Mouse (Mus musculus) cerebellum, adult 11 months (tissue): Measurements from ENCODE around the gene H2-Aa.

Experiments used
- DNase-seq: peaks from one replicate; pipeline ENCODE4 v3.0.0; 2022

Gene H2-Aa

DNA sequence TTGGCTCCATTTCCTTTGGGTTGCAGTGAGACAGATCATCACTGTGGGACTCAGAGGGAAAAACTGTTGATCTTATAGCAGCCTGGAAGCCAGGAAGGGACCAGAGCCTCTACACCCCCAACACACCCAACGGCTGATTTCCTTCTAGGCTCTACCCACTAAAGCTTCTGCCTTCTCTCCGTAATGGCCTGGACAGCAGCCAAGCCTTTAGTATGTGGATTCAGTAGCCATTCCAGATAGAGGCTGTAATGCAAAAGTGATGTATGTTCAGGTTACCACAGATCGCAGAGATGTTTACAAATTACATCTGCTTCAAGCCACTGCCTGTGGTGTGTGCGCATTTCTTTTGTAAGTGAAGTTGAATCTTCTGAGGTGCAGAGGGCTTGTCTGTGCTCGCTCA is 27.1 kb downstream of the H2-Aa start:
- no peak for DNase-seq

DNA sequence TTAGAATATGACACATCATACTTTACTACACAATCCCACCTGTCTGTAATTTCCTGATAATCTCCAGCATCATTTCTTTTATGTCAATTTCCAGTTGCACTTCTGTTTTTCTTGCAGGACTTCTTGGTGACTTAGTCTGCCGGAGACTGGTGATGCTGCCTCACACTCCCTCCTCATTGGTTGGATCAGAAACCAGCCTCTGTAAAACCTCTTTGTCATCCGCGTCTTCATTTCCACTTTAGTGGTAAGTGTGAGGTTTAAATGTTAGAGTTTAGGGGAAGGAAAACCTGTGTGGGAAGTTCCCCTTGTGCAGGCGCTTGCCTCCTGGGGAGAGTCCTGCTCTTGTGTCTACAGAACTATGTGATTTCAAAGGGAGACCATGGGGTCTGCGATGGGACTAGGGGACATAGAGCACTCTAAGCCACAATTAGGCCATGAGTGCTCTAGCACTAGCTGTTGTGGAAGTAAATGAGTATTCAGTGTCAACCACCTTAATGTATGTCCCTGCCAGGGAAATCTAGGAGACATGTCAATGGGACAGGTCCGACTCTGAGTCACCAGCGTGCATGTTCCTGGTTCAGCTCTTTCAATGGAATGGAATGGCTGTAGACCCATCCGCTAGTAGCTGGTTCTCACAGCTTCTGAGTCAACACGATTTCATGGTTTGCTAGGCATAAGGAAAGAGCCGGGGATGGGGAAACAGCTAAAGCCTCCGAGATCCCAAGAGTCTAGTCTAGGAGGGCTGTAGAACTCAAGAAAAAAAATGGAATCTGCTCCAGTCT is 29.8 kb downstream of the H2-Aa start, which contains the start of gene H2-Ab1:
TSS of gene H2-Ab1 (plus strand) at position 96 of the 782 bp plus-strand sequence.
- DNase-seq: peak; percentile 19

DNA sequence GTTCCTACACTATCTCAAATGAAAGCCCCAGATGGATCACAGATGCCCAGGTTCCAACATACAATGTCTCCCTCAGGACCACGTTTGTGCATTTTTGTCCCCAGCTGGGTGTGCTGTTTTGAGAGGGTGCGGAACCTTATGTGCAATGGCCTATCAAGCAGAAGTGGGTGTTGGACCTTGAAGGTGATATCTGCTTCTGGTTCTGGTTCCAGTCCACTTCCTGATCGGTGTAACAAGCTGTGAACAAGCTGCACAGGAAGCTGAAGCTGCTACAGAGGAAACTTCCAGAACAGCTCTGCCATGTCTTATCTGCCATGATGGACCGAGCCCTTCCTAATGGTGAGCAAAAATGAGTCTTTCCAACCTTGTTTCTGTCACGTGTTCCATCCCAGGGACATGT is 31.1 kb downstream of the H2-Aa start:
- no peak for DNase-seq

DNA sequence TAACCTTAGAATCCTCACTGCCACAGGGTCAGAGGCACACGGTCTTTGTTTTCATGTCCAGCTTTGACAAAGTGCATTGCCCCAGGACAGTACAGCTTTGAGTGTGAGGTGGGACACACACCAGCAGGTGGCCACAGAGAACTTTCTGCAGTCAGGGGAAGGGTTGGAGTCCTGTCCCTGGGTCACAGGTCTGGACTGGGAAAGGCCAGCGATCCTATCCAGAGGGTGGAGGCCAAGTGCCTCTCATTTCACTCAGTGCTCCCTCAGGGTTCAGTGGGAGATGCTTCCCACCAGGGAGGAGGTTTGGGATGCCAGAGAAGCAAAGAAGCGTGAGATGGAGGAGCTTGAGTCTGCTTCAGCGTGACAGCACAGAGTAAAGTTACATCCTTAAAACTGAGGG is 36.0 kb downstream of the H2-Aa start:
- DNase-seq: no peak

DNA sequence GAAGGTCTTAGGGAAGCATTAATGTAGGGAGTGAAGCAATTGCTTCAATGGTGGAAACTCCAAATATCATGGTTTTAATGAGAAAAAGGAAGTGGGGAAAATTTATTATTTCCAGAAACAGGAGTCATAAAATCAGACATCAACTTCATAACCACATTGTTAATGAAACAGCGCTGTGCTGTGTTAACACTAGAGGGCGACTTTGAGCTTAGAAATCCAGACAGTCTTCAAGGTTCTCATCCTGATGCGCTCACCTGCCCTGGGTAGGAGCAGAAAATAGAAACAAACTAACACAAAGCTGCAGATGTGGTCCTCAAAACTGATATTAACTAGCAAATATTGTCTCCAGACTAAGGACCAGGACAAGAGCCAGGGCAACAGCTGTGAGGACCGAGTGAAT is 37.7 kb downstream of the H2-Aa start:
- DNase-seq: peak; percentile 10

DNA sequence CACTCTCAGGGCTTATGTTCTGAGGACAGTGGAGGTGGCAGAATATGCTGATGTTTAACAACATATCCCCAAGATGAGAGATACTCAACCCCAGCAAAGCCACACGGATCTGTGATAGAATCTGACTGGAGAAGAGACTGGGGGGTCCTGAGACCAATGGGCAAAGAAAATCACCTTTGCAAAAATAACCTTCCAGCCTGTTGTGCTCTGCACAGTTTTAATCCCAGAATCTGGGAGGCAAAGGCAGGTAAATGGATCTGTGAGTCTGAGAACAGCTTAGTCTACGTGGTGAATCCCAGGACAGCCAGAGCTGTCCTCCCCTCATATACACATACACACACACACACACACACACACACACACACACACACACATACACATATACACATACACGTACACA is 38.3 kb downstream of the H2-Aa start:
- no peak for DNase-seq

DNA sequence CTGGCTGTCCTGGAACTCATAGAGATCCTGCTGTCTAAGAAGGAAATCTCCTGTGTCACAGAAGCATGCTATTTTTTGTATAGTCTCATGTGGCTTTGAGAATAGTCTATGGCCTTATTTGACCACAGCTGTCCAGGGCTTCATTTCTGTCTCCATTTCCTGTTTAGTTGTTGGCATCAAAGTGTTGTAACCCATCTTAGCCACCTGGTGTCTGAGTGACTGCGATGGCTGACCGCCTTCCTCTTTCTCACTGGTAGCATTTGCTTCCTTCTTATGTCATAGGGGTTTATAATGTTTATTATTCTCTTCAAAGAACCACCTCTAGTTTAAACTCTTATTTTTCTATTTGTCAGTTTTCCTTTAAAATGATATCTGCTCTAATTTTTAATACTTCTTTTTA is 38.9 kb downstream of the H2-Aa start:
- no peak for DNase-seq

DNA sequence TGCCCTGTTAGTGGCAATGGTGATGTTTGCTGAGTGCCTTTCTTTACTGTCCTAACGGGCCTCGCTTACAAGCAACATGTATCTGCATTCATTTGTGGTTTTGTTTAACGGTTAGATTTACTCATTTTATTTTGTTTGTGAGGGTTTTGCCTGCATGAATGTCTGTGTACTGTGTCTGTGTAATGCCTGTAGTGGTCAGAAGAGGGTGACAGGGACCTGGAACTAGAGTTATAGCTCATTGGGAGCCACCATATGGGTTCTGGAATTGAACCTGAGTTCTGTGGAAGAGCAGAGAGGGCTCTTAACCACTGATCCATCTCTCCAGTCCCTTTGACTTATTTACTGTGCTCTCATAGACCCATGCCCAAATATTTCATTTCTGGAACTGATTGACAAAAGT is 40.6 kb downstream of the H2-Aa start:
- no peak for DNase-seq

DNA sequence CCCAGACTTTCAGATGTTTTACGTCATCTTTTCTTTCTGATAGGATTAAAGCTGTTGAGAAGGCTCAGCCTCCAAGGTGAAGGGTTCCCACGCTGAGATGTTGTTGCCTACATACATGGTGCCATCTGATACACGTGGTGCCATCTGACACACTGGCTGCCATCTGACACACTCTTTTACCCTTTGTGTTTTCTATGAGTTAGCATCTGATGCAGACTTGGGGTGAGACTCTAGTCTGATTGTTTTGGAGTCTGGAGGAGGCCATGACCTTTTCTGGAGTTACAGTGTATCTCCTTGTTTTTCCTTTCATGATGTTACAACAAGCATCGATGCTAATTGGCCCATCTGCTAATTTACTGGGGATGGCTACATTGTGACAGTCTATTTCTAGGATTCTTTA is 43.0 kb downstream of the H2-Aa start:
- DNase-seq: no peak

DNA sequence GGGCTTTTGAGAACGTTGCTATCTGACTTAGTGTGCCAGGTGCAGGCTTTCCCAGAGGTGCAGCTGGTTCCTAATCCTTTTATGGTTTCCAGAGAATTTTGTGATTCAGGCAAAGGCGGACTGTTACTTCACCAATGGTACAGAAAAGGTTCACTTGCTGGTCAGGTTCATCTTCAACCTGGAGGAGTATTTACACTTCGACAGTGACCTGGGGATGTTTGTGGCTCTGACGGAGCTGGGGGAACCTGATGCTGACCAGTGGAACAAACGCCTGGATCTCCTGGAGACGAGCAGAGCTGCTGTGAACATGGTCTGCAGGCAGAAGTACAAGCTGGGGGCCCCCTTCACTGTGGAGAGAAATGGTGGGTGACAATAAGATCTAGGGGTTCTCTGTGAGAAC is 46.7 kb downstream of the H2-Aa start:
- no peak for DNase-seq

DNA sequence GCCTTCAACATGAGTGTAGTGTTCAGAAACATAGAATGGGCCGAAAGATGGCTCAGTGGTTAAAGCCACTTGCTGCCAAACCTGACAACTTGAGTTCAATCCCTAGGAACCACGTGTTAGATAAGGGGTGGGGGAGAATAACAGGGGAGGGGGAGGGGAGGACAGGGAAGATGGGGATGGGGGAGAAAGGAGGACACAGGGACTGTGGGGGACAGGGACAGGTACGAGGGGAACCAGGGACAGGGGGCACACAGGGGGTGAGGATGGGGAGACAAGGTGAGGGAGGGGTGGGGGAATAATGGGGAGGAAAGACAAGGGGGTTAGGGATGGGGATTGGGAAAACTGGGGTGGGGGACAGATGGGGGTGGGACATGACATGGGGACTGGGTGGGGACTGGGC is 47.3 kb downstream of the H2-Aa start:
- no peak for DNase-seq

DNA sequence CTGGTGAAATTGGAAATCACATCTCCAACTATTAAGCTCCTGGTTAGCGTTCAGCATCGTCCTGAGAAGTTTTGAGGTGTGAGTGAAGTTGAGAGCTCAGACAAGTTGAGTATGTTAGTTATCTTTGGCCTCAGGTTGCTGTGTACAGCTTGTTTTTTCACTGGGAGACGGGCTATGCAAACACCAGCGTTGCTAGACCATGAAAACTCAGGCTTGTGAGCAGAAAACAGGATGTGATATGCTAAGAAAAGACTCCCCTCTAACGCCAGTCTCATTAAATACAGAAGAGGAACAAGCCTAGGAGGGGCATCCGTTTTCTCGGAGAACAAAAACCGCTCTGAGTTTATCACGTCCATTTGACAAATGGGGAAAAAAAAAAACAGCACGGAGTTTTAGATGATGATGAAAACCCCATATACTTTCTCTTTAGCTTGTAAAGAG is 48.0 kb downstream of the H2-Aa start:
- no peak for DNase-seq

DNA sequence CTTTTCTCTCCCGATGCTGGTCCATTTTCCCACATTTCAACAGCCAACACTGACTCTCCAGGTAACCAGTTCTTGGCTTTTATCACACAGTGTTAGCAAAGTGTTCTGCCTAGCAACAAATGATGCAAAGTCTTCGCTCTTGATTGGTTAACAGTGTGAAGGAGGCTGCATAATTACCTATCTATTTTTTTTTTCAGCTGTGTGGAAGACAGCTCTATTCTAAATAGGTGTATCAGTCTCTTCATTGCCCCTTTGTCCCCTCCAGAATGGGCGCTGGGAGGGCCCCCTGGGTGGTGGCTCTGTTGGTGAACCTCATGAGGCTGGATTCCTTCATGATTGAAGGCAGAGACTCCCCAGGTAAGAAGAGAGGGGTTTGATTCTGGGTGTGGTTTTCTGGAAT is 48.9 kb downstream of the H2-Aa start, which contains the start of gene H2-Ob:
TSS of gene H2-Ob (plus strand) at position 198 of the 400 bp plus-strand sequence.
- DNase-seq: no peak

DNA sequence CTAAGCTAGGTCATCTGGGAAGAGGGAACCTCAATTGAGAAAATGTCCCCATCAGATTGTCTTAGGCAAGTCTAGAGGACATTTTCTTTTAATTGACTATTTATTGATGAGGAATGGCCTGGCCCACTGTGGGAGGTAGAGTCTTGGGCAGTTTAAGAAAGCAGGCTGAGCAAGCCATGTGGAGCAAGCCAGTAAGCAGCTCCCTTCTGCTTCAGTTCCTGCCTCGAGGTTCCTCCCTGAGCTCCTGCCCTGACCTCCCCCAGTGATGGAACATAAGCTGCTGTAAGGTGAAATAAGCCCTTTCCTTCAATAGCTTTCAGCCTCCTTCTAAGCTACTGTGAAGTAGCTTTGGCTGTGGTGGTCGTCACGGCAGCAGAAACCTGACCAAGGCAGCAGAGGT is 49.9 kb downstream of the H2-Aa start:
- DNase-seq: no peak

DNA sequence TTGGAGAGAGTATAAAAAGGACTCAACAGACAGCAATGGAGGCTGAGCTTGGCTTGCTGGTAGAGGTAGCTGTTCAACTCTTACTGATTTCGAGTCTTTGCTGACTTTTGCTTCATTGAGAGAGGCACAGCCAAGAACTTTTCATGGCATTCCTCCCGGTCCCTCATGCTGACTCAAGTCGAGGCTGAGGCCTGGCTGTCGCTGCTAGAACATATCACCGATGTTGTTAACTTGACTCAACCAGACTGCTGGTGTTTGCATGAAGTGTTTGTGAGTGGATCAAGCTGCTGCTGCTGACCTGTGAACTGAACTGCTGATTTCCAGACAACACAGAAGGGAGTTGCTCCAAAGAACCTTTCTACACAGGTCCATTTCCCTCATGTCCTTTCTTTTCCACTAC is 50.9 kb downstream of the H2-Aa start:
- DNase-seq: no peak

DNA sequence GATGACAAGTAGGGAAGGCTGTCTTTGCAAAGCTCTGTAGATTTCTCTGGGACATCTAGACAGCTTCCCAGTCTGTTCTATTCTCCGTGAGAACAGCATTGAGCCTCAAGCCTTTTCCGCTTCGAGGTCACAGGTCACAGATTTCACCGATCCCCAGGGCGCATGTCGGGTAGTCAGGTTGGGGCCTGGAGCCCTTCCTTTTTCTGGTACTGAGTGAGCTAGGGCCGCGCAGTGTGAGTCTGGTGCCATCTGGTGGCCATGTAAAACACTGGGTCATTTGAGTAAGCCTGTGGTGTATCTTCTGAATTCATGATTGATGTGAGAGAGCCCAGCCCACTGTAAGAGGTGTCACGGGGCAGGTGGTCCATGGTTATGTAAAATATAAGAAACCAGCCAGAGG is 52.7 kb downstream of the H2-Aa start:
- peak; percentile 37 for DNase-seq
